Mouse (Mus musculus) heart, adult 11 months (tissue): ENCODE measurements around the gene Rnasel.

Experiments used
- DNase-seq: peaks from one replicate; pipeline ENCODE4 v3.0.0; 2022

The Rnasel gene

DNA sequence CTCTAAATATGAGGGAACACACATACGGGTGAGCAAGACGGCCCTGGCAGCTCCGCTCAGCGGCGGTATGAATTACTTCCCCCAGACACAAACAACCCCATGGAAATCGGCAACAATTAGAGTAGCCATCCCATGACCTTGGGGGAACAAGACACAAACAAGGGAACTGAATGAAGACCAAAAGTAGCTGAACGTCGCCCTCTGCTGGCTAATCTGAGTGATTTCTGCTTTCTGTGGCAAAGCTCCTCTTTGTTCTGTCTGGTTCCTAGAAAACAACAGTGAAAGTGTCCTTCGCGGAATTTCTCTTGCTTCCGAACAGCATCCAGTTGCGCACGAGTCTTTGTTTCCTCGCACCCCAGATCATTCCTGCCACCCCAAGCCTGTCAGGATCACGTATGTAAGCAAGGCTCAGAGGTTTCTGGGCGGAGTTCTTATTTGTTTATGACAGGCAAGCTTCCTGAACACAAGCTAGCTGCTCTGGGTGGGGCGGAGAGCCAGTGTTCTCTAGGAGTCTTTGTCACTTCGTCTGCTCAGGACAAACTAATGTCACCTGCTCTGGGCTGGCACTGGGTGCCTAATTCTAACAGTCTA, at the start of gene Rnasel:
Gene Rnasel (plus strand): TSS at position 216 of the 591 bp plus-strand sequence.
- peak; percentile 94 for DNase-seq

GRCm38 (mm10) chr1:153700448-153701063, 48.7 kb upstream of the Rnasel start:
- no peak for DNase-seq

DNA sequence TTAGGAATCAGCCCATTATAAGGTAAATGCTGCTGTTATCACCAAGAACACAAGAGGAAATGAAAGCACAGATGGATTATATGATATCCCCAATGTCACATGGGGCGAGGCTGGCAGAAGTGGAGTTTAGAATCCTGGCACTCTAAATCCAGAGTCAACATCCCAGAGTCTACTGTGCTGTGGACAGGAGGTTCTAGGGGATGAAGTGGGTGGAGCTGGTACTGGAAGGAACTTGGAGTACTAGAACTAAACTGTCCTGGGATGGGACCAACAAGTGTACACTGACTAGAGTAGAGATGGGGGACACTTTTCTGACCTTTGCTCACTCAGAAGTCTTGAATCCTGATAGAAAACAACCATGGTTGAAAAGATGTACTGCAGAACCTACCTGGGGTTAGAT, 47.8 kb upstream of the Rnasel start:
- DNase-seq, result no peak

- DNase-seq, result no peak
Observed at GRCm38 (mm10) chr1:153702166-153702852, 46.9 kb upstream of the Rnasel start.

- DNase-seq, result peak; percentile 91
Observed at GRCm38 (mm10) chr1:153702853-153703410, 46.3 kb upstream of the Rnasel start.

DNA sequence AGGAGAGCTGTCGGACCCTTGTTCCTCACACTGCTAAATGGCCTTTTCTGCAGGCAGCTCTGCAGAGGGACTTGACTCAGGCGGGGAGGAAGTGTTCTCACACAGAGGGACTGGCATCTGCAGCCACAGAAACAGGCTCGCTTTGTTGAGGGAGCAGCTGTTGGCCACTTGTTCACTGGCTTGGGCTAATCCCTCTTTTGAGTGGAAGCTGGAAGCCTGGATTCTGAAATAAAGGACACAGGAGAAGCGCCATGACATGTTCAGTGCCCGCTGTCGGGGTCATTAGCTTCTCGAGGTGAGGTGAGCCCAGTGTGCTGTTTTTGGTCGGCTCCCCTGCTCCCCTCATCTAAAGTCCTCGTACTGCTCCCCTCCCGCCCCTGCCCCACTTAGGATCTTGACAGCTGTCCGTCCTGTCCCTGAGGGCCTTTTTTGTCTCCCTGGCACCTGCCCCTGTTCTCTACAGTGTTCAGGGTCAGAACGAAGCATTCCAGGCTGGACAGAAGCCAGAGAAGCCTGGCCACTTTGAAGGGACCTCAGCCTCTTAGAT, 45.7 kb upstream of the Rnasel start:
- DNase-seq, result peak; percentile 89

GRCm38 (mm10) chr1:153704174-153704573, 45.1 kb upstream of the Rnasel start:
- no peak for DNase-seq

DNA sequence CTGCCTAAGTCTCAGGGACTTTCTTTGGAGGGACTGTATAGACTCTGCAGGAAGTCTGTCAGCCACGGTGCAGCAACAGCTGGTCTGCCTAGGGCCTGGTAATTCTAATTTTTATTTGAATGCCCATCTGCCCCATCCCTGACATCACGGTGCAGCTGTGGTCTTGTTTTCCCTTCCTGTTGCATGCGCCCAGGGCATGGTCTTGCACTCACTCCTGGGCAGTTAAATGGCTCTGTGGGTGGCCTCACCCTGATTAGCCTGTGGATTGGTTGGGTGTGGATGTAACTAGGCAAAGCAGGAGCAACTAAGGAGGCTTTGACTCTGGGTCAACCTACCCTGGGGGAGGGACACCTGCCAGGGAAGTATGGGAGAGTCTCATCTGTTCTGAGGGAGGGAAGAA, 44.2 kb upstream of the Rnasel start:
- DNase-seq, result peak; percentile 73

DNA sequence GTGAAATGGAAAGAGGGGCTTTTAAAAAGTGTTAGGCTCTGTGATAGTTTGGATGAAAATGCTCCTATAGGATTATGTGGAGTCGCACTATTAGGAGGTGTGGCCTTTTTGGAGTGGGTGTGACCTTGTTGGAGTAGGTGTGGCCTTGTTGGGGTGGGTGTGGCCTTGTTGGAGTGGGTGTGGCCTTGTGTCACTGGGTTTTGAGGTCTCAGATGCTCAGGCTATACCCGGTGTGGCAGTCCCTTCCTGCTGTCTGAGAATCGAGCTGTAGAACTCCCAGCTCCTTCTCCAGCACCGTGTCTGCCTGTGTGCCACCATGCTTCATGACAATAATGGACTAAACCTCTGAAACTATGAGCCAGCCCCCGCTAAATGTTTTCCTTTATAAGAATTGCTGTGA, 40.6 kb upstream of the Rnasel start:
- peak; percentile 78 for DNase-seq

DNA sequence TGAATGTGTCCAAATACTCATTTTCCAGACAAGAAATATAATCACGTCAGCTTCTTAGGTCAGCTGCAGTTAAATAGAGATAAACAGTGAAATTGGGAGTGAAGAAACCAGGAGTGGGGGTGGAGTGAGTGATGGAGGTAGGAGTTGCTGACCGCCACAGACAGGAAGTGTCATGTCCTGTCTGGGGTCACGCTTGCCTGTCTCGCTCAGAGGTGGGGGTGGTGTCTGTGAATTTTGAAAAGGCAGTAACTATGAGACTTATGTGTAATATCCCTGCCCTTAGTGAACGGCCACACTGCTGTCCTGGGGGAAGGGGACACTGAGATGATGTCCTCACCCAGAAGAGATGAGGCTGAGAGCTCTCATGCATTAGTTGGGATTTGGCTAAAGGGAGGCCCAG, 39.8 kb upstream of the Rnasel start:
- DNase-seq, result peak; percentile 66

GRCm38 (mm10) chr1:153711544-153712262, 37.5 kb upstream of the Rnasel start:
- DNase-seq, result no peak

GRCm38 (mm10) chr1:153712633-153713032, 36.6 kb upstream of the Rnasel start:
- DNase-seq, result no peak

DNA sequence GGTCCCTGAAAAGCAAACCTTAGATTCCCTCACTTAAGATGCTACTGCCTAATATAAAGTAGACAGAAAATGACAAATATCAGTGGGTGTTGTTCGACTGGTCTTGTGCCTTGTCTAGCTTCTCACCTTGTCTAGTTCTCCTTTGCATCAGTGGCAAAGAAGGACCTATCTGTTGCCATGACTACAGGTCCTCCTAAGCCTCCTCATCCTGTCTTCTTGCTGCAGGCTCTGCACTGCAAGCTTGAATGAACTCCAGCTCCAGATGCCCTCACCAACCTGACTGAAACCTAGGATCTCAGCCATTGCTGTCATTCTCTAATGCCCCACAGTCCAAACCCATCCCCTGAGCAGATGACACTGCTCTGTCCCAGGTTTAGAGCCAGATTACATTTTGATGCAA, 31.2 kb upstream of the Rnasel start:
- DNase-seq, result no peak

GRCm38 (mm10) chr1:153720935-153721334, 28.3 kb upstream of the Rnasel start:
- no peak for DNase-seq

DNA sequence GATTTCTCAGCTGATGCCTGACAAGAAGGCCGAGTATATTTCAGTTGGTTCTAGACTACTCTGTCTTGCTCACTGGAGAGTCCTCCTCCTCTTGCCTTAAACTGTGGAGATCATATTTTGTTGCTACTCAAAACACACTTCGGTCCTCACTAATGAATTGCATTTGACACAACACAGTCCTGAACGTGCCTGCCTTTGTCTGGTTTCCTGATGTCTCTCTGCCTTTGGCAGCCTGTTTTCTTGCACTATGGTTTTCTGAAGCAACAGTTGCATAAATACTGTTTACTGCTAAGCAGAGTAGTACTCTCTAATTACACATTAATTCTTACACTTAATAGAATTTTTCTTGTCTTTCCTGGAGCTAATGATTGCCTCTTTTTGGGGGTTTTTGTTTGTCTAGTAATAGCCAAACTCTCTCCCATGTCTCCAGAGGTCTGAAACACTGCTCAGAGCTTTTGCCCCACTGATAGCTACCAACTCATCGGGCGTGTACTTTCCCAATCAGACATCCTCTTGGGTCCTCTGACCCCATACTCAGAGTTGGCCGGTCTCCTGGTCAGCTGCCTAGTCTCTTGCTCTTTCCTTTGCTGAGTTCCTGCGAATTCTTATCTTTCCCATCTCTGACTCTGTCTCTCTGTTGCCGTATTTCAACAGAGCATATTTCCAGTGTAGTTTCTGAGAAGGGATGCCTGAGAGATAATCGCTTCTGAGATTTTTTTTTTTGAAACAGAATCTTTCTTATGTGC, 27.5 kb upstream of the Rnasel start:
- DNase-seq, result no peak

- no peak for DNase-seq
Observed at GRCm38 (mm10) chr1:153723426-153723825, 25.8 kb upstream of the Rnasel start.

- DNase-seq, result no peak
Observed at GRCm38 (mm10) chr1:153726636-153727035, 22.6 kb upstream of the Rnasel start.

- DNase-seq, result peak; percentile 81
Observed at GRCm38 (mm10) chr1:153729806-153730205, 19.4 kb upstream of the Rnasel start.

- peak; percentile 99 for DNase-seq
Observed at GRCm38 (mm10) chr1:153730671-153731070, 18.6 kb upstream of the Rnasel start.

DNA sequence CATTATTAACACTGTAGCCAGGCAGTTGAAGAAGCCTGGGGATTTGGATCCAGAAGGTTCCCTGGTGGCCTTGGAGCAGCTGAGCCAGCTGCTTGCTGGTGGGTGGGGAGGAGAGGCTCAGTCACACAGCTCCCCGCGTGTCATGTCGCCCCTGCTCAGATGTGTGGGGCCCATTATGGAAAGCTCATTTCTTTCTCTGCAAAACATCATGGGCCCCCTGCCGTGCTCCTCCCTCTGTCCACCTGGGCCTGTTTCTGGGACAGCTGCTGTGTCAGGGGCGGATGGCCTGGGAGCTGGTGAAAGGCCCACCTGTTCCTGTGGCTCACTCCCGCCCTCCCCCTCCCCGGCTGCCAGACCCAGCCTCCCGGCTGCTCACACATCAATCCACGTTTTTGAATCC, 16.0 kb upstream of the Rnasel start:
- DNase-seq, result peak; percentile 85

DNA sequence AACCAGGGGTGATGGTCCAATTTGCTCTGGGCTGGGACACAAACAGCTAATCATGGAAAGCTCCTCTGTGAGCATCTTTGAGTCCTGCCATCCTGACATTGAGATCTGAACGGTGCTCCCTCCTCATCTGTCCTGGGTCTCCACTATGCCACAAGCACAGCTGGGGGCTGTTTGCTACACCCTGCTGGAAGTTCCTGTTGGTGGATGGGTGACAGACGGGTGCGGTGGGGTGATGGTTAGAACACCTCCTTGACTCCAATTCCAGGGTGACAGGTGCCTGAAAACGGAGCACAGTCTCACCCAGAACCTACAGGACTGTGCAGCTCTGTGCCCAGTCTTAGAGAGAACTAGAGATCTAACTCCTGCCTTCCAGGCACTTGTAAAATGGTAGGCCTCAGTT, 14.4 kb upstream of the Rnasel start:
- DNase-seq, result peak; percentile 83

GRCm38 (mm10) chr1:153736096-153736495, 13.1 kb upstream of the Rnasel start:
- no peak for DNase-seq
